Mouse (Mus musculus): ENCODE results near the gene Klf15.

Gene Klf15

GRCm38 (mm10) chr6:90453751-90454150 lies 8.6 kb upstream of the Klf15 start:
- ChIA-PET CTCF (interaction anchor here in 3 of 4 experiments (0.7 to 1.9 kb wide), 3 partner anchors 19 to 733 kb away, joined by 4 read pairs; no protein-coding TSS in a partner anchor), POLR2A (interaction anchor here in 3 of 4 experiments (0.7 to 9.8 kb wide), 19 partner anchors 10 to 121 kb away, joined by 3 to 134 read pairs (median 4); partner anchors contain the start of genes Cfap100 (in 2 of the 3) and Aldh1l1 (in 1 of the 3))

- POLR2A ChIA-PET = interaction anchor here in 3 of 4 experiments (0.5 to 9.8 kb wide), 9 partner anchors 11 to 93 kb away, joined by 3 to 134 read pairs (median 4); no protein-coding TSS in a partner anchor
- CTCF ChIA-PET = interaction anchor here in 2 of 4 experiments (0.7 to 1.6 kb wide), 2 partner anchors 70 to 81 kb away, joined by 3 to 7 read pairs; no protein-coding TSS in a partner anchor
Measured at GRCm38 (mm10) chr6:90457421-90457820, 5.0 kb upstream of the Klf15 start.

- ChIA-PET POLR2A (interaction anchor here in 3 of 4 experiments (0.6 to 4.1 kb wide), 14 partner anchors 8 to 101 kb away, joined by 3 to 30 read pairs (median 4); partner anchors contain the start of gene Aldh1l1 (in 1 of the 3)), CTCF (interaction anchor here in 3 of 4 experiments (0.8 to 1.6 kb wide), 5 partner anchors 10 to 39 kb away, joined by 3 to 4 read pairs (median 3); partner anchors contain the start of gene Cfap100 (in 1 of the 3))
Measured at GRCm38 (mm10) chr6:90461181-90461580, 1.2 kb upstream of the Klf15 start.

- CTCF ChIA-PET = interaction anchor here in 2 of 4 experiments (1.0 to 1.6 kb wide), 3 partner anchors 11 to 39 kb away, joined by 3 to 4 read pairs (median 3); no protein-coding TSS in a partner anchor
- POLR2A ChIA-PET = interaction anchor here in 3 of 4 experiments (0.6 to 4.1 kb wide), 8 partner anchors 9 to 99 kb away, joined by 3 to 30 read pairs (median 4); no protein-coding TSS in a partner anchor
Measured at GRCm38 (mm10) chr6:90461771-90462170, 605 bp upstream of the Klf15 start.

GRCm38 (mm10) chr6:90462841-90463227 lies 458 bp downstream of the Klf15 start:
- ChIA-PET POLR2A (interaction anchor here in 3 of 4 experiments (0.6 to 4.1 kb wide), 4 partner anchors 12 to 98 kb away, joined by 4 to 30 read pairs (median 16); no protein-coding TSS in a partner anchor), CTCF (interaction anchor here in 1 of 4 experiments (1.0 kb wide), 1 partner anchor 13 kb away, joined by 3 read pairs; no protein-coding TSS in a partner anchor)

- ChIA-PET CTCF (interaction anchor here in 1 of 4 experiments (0.9 kb wide), 1 partner anchor 50 kb away, joined by 3 read pairs; no protein-coding TSS in a partner anchor), POLR2A (interaction anchor here in 3 of 4 experiments (0.6 to 4.1 kb wide), 24 partner anchors 9 to 98 kb away, joined by 3 to 30 read pairs (median 4); partner anchors contain the start of gene Zxdc (in 1 of the 3))
Measured at GRCm38 (mm10) chr6:90463228-90463862, 969 bp downstream of the Klf15 start.

GRCm38 (mm10) chr6:90463890-90464421 lies 1.6 kb downstream of the Klf15 start:
- ChIA-PET POLR2A (interaction anchor here in 3 of 4 experiments (0.5 to 1.7 kb wide), 25 partner anchors 9 to 1577 kb away, joined by 3 to 22 read pairs (median 4); partner anchors contain the start of gene Zxdc (in 1 of the 3)), CTCF (interaction anchor here in 1 of 4 experiments (0.9 kb wide), 1 partner anchor 49 kb away, joined by 3 read pairs; no protein-coding TSS in a partner anchor)

- POLR2A ChIA-PET = interaction anchor here in 2 of 4 experiments (0.6 to 1.7 kb wide), 10 partner anchors 8 to 68 kb away, joined by 3 to 22 read pairs (median 4); no protein-coding TSS in a partner anchor
Measured at GRCm38 (mm10) chr6:90465028-90465640, 2.8 kb downstream of the Klf15 start.

GRCm38 (mm10) chr6:90466079-90466478 lies 3.7 kb downstream of the Klf15 start:
- CTCF ChIA-PET = no interaction called here
- POLR2A ChIA-PET = interaction anchor here in 2 of 4 experiments (0.9 to 1.1 kb wide), 4 partner anchors 9 to 11 kb away, joined by 3 to 4 read pairs (median 3); no protein-coding TSS in a partner anchor

More at GRCm38 (mm10) chr6:90465028-90465640, 2.8 kb downstream of the Klf15 start:
- CTCF ChIA-PET = interaction anchor here in 1 of 4 experiments (0.6 kb wide), 1 partner anchor 811 kb away, joined by 5 read pairs; no protein-coding TSS in a partner anchor

GRCm38 (mm10) chr6:90466847-90467410 lies 4.6 kb downstream of the Klf15 start:
- CTCF ChIA-PET = no interaction called here

GRCm38 (mm10) chr6:90468216-90468615 lies 5.8 kb downstream of the Klf15 start:
- ChIA-PET CTCF (no interaction called here), POLR2A (interaction anchor here in 1 of 4 experiments (1.3 kb wide), 1 partner anchor 9 kb away, joined by 5 read pairs; no protein-coding TSS in a partner anchor)

More at GRCm38 (mm10) chr6:90466847-90467410, 4.6 kb downstream of the Klf15 start:
- POLR2A ChIA-PET = interaction anchor here in 2 of 4 experiments (0.9 to 1.4 kb wide), 2 partner anchors 10 to 47 kb away, joined by 3 to 4 read pairs; no protein-coding TSS in a partner anchor

- CTCF ChIA-PET = no interaction called here
- POLR2A ChIA-PET = interaction anchor here in 2 of 4 experiments (0.6 to 0.9 kb wide), 6 partner anchors 8 to 81 kb away, joined by 3 to 4 read pairs (median 3); no protein-coding TSS in a partner anchor
Measured at GRCm38 (mm10) chr6:90469041-90469440, 6.7 kb downstream of the Klf15 start.

GRCm38 (mm10) chr6:90470255-90470654 lies 7.9 kb downstream of the Klf15 start:
- POLR2A ChIA-PET = interaction anchor here in 3 of 4 experiments (0.6 to 3.4 kb wide), 7 partner anchors 12 to 91 kb away, joined by 3 to 15 read pairs (median 5); partner anchors contain the start of gene Aldh1l1 (in 1 of the 3)
- CTCF ChIA-PET = interaction anchor here in 1 of 4 experiments (0.7 kb wide), 1 partner anchor 805 kb away, joined by 7 read pairs; no protein-coding TSS in a partner anchor

GRCm38 (mm10) chr6:90470947-90471541 lies 8.7 kb downstream of the Klf15 start:
- ChIA-PET CTCF (no interaction called here), POLR2A (interaction anchor here in 3 of 4 experiments (0.8 to 3.4 kb wide), 13 partner anchors 9 to 90 kb away, joined by 3 to 15 read pairs (median 4); partner anchors contain the start of gene Aldh1l1 (in 1 of the 3))

GRCm38 (mm10) chr6:90472079-90472478 lies 9.7 kb downstream of the Klf15 start:
- ChIA-PET CTCF (interaction anchor here in 1 of 4 experiments (0.6 kb wide), 1 partner anchor 867 kb away, joined by 3 read pairs; no protein-coding TSS in a partner anchor), POLR2A (interaction anchor here in 3 of 4 experiments (1.1 to 3.4 kb wide), 9 partner anchors 8 to 79 kb away, joined by 3 to 15 read pairs (median 4); no protein-coding TSS in a partner anchor)

- ChIA-PET POLR2A (interaction anchor here in 2 of 4 experiments (0.7 to 3.4 kb wide), 7 partner anchors 9 to 132 kb away, joined by 3 to 15 read pairs (median 4); partner anchors contain the start of gene Slc41a3 (in 1 of the 2)), CTCF (interaction anchor here in 1 of 4 experiments (0.6 kb wide), 1 partner anchor 868 kb away, joined by 3 read pairs; no protein-coding TSS in a partner anchor)
Measured at GRCm38 (mm10) chr6:90472697-90473096, 10.3 kb downstream of the Klf15 start.

Data from embryonic stem cell, embryonic (primary cell).